ENCODE assay signal across 21 mouse cellular contexts in the genomic region with DNA sequence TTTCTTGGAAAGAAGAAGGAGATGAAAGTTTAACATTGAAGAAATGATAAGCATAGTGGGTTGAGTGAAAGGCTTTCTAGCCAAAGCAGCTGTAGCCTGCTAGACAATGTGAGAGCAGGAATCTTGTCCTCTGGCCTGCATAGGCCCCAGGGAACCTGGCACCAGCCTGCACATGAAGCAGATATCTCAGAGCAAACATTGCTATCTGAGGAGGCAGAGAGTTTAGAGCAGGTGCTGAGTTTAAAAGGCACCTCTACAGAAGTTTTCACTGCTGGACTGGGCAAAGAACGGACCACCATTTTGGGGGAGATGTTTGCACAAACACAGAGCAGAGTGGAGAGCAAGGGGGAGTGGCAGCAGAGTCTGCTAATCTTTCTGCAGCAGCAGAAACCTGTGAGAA.
DNase-seq lines count a peak whose midpoint lies in the region; ATAC-seq and TF ChIP-seq lines count a peak whose summit lies in the region.
"Had no signal": no experiment of that assay in that cellular context is flagged by ENCODE, and none has a peak within 500 bp of the region (broad histone marks: within the 10 kb centered on the region; RNA-seq: fewer than 3 reads in every experiment).

No protein-coding gene starts in this region.

- no peaks in the 10 kb centered on the region for H3K79me2 ChIP-seq in MEL (ENCODE audit: control insufficient read depth, insufficient read depth, low read length, poor library complexity)

- H3K9ac ChIP-seq in MEL (ENCODE audit: control insufficient read depth, low read depth, low read length, poor library complexity, severe bottlenecking), result no peak overlapping the region
- no peak overlapping the region for H3K9ac ChIP-seq in intestine, embryonic 16.5 days (ENCODE audit: low read depth, low read length)
- no peak overlapping the region for H3K9ac ChIP-seq in stomach, embryonic 15.5 days
- H3K9ac ChIP-seq in stomach, postnatal 0 days (ENCODE audit: low read length), result no peak overlapping the region
- H3K9ac ChIP-seq in heart, embryonic 12.5 days, result no peak overlapping the region
- no peak overlapping the region for H3K9ac ChIP-seq in forebrain, embryonic 14.5 days (ENCODE audit: low read length)
- H3K9ac ChIP-seq: embryonic facial prominence, embryonic 12.5 days; forebrain, embryonic 13.5 days had no signal

- no peak for TF ChIP-seq RAD21 in MEL (IDR thresholded peaks at IDR 0.05; ENCODE audit: low read depth, low read length)

- no peak overlapping the region for H3K27ac ChIP-seq in MEL (ENCODE audit: control insufficient read depth, low read depth, low read length)
- H3K27ac ChIP-seq in intestine, embryonic 16.5 days (ENCODE audit: low read length), result no peak overlapping the region
- no peak overlapping the region for H3K27ac ChIP-seq in stomach, embryonic 15.5 days
- no peak overlapping the region for H3K27ac ChIP-seq in stomach, postnatal 0 days (replicated peaks)
- no peak overlapping the region for H3K27ac ChIP-seq in heart, embryonic 12.5 days (ENCODE audit: poor library complexity, severe bottlenecking)
- no peak overlapping the region for H3K27ac ChIP-seq in forebrain, embryonic 14.5 days (ENCODE audit: low read depth, low read length)
- no peak overlapping the region for H3K27ac ChIP-seq in gastrocnemius, adult 2 months
- H3K27ac ChIP-seq: embryonic facial prominence, embryonic 10.5 days; embryonic facial prominence, embryonic 12.5 days; forebrain, embryonic 13.5 days had no signal

- H3K36me3 ChIP-seq in MEL (ENCODE audit: control insufficient read depth in 1 of 2, insufficient read depth in 2 of 2, low read length in 2 of 2), result no peaks in the 10 kb centered on the region
- no peaks in the 10 kb centered on the region for H3K36me3 ChIP-seq in intestine, embryonic 16.5 days (ENCODE audit: control insufficient read depth, insufficient read depth, low read length)
- no peaks in the 10 kb centered on the region for H3K36me3 ChIP-seq in stomach, embryonic 15.5 days
- no peaks in the 10 kb centered on the region for H3K36me3 ChIP-seq in stomach, postnatal 0 days (ENCODE audit: control insufficient read depth, insufficient read depth, low read length)
- H3K36me3 ChIP-seq in heart, embryonic 12.5 days, result no peaks in the 10 kb centered on the region
- no peaks in the 10 kb centered on the region for H3K36me3 ChIP-seq in forebrain, embryonic 14.5 days (ENCODE audit: control insufficient read depth, insufficient read depth, low read length)
- H3K36me3 ChIP-seq: embryonic facial prominence, embryonic 10.5 days; embryonic facial prominence, embryonic 12.5 days had no signal

- TF ChIP-seq POLR2A in MEL (IDR thresholded peaks at IDR 0.05; ENCODE audit: control insufficient read depth in 1 of 2, insufficient read depth in 1 of 2, low read depth in 1 of 2, low read length in 2 of 2, poor library complexity in 1 of 2), result no peak

- TF ChIP-seq EP300 in MEL (IDR thresholded peaks at IDR 0.05; ENCODE audit: low read depth in 1 of 2, low read length in 2 of 2), result no peak
- TF ChIP-seq EP300 in stomach, postnatal 0 days (optimal IDR thresholded peaks at IDR 0.05), result no peak

- no peaks in the 10 kb centered on the region for H3K4me1 ChIP-seq in MEL (ENCODE audit: control insufficient read depth in 1 of 2, insufficient read depth in 2 of 2, low read length in 2 of 2)
- no peaks in the 10 kb centered on the region for H3K4me1 ChIP-seq in intestine, embryonic 16.5 days (ENCODE audit: control insufficient read depth, insufficient read depth, low read length)
- no peaks in the 10 kb centered on the region for H3K4me1 ChIP-seq in stomach, embryonic 15.5 days
- no peaks in the 10 kb centered on the region for H3K4me1 ChIP-seq in stomach, postnatal 0 days (replicated peaks; ENCODE audit: control insufficient read depth, insufficient read depth)
- H3K4me1 ChIP-seq in heart, embryonic 12.5 days (replicated peaks), result no peaks in the 10 kb centered on the region
- H3K4me1 ChIP-seq in forebrain, embryonic 14.5 days (ENCODE audit: control insufficient read depth, insufficient read depth, low read length), result no peaks in the 10 kb centered on the region
- H3K4me1 ChIP-seq: embryonic facial prominence, embryonic 10.5 days; embryonic facial prominence, embryonic 12.5 days; forebrain, embryonic 13.5 days had no signal

- H3K27me3 ChIP-seq in MEL (ENCODE audit: control insufficient read depth in 1 of 2, insufficient read depth in 2 of 2, low read length in 2 of 2), result no peaks in the 10 kb centered on the region
- no peaks in the 10 kb centered on the region for H3K27me3 ChIP-seq in intestine, embryonic 16.5 days (replicated peaks; ENCODE audit: control insufficient read depth, insufficient read depth, low read length)
- no peaks in the 10 kb centered on the region for H3K27me3 ChIP-seq in stomach, embryonic 15.5 days (replicated peaks)
- H3K27me3 ChIP-seq in stomach, postnatal 0 days (ENCODE audit: control insufficient read depth, insufficient read depth, low read length), result no peaks in the 10 kb centered on the region
- no peaks in the 10 kb centered on the region for H3K27me3 ChIP-seq in heart, embryonic 12.5 days (replicated peaks)
- H3K27me3 ChIP-seq in forebrain, embryonic 14.5 days (replicated peaks; ENCODE audit: control insufficient read depth, insufficient read depth, low read length), result no peaks in the 10 kb centered on the region
- H3K27me3 ChIP-seq: embryonic facial prominence, embryonic 12.5 days; forebrain, embryonic 13.5 days; Patski had no signal

- ATAC-seq in intestine, embryonic 16.5 days, result peak; percentile 65
- peak; percentile 91 for ATAC-seq in stomach, embryonic 15.5 days (ENCODE audit: insufficient read depth, low FRiP score, low read depth)
- peak; percentile 93 for ATAC-seq in stomach, postnatal 0 days (ENCODE audit: low FRiP score, low TSS enrichment)
- no peak for ATAC-seq in heart, embryonic 12.5 days (ENCODE audit: insufficient number of reproducible peaks, low FRiP score)
- ATAC-seq in forebrain, embryonic 14.5 days, result no peak
- ATAC-seq: activated CD4-positive, CD25-positive, alpha-beta regulatory T cell, adult 4 months; forebrain, embryonic 13.5 days; forebrain, embryonic 16.5 days; Patski had no signal

- 50% methylated on average over 1 of the region's 1 CpGs for WGBS in intestine, embryonic 16.5 days
- 63% methylated on average over 1 of the region's 1 CpGs for WGBS in stomach, embryonic 15.5 days
- 33% methylated on average over 1 of the region's 1 CpGs for WGBS in stomach, postnatal 0 days
- WGBS in heart, embryonic 12.5 days, result 50% methylated on average over 1 of the region's 1 CpGs
- 63% methylated on average over 1 of the region's 1 CpGs for WGBS in forebrain, embryonic 14.5 days

- no peak overlapping the region for H3K4me3 ChIP-seq in MEL (ENCODE audit: control insufficient read depth in 1 of 2, insufficient read depth in 1 of 2, low read depth in 2 of 2, low read length in 2 of 2)
- H3K4me3 ChIP-seq in intestine, embryonic 16.5 days (ENCODE audit: low read length), result no peak overlapping the region
- H3K4me3 ChIP-seq in stomach, embryonic 15.5 days (replicated peaks), result no peak overlapping the region
- H3K4me3 ChIP-seq in stomach, postnatal 0 days (ENCODE audit: low read depth, low read length), result no peak overlapping the region
- no peak overlapping the region for H3K4me3 ChIP-seq in heart, embryonic 12.5 days
- H3K4me3 ChIP-seq in forebrain, embryonic 14.5 days (ENCODE audit: low read depth, low read length), result no peak overlapping the region
- no peak overlapping the region for H3K4me3 ChIP-seq in gastrocnemius, adult 2 months
- H3K4me3 ChIP-seq: embryonic facial prominence, embryonic 10.5 days; embryonic facial prominence, embryonic 12.5 days; forebrain, embryonic 13.5 days had no signal

- H3K4me2 ChIP-seq in intestine, embryonic 16.5 days (ENCODE audit: low read depth, low read length), result no peak overlapping the region
- no peak overlapping the region for H3K4me2 ChIP-seq in stomach, embryonic 15.5 days
- H3K4me2 ChIP-seq in stomach, postnatal 0 days (replicated peaks; ENCODE audit: low read depth), result no peak overlapping the region
- no peak overlapping the region for H3K4me2 ChIP-seq in heart, embryonic 12.5 days
- H3K4me2 ChIP-seq in forebrain, embryonic 14.5 days (ENCODE audit: low read length), result no peak overlapping the region
- H3K4me2 ChIP-seq: embryonic facial prominence, embryonic 12.5 days; forebrain, embryonic 13.5 days had no signal

- intact Hi-C loops in gastrocnemius, adult 2 months (cut with DNase I), result no loop called here

- no peaks in the 10 kb centered on the region for H3K9me3 ChIP-seq in MEL (replicated peaks; ENCODE audit: insufficient read depth, low read length)
- no peaks in the 10 kb centered on the region for H3K9me3 ChIP-seq in intestine, embryonic 16.5 days (ENCODE audit: control insufficient read depth, low read length)
- no peaks in the 10 kb centered on the region for H3K9me3 ChIP-seq in stomach, embryonic 15.5 days
- no peaks in the 10 kb centered on the region for H3K9me3 ChIP-seq in stomach, postnatal 0 days (ENCODE audit: control insufficient read depth, low read length)
- no peaks in the 10 kb centered on the region for H3K9me3 ChIP-seq in heart, embryonic 12.5 days (replicated peaks)
- no peaks in the 10 kb centered on the region for H3K9me3 ChIP-seq in forebrain, embryonic 14.5 days (replicated peaks; ENCODE audit: control insufficient read depth, low read length)
- H3K9me3 ChIP-seq: embryonic facial prominence, embryonic 12.5 days; forebrain, embryonic 13.5 days had no signal

- no peak for TF ChIP-seq CTCF in MEL (IDR thresholded peaks at IDR 0.05 in 2 of 3, conservative IDR thresholded peaks at IDR 0.05 in 1 of 3; ENCODE audit: control insufficient read depth in 1 of 3, insufficient read depth in 1 of 3, low read depth in 2 of 3, low read length in 3 of 3, poor library complexity in 1 of 3, severe bottlenecking in 1 of 3)
- TF ChIP-seq CTCF in stomach, postnatal 0 days (IDR thresholded peaks at IDR 0.05; ENCODE audit: low read depth), result no peak
- TF ChIP-seq CTCF in gastrocnemius, adult 2 months (IDR thresholded peaks at IDR 0.05), result no peak

- peak; percentile 9 for DNase-seq in MEL (ENCODE audit: low read depth, low spot score)
- peak; percentile 36 for DNase-seq in stomach, postnatal 0 days (ENCODE audit: low spot score)
- no peak for DNase-seq in forebrain, embryonic 14.5 days (ENCODE audit: low spot score)
- DNase-seq in gastrocnemius, adult 2 months, result no peak
- DNase-seq: adrenal gland, adult 8-10 months; adrenal gland, postnatal 14 days; adrenal gland, postnatal 36 days; cerebellum, adult 11-12 months; cerebellum, adult 2 months; cerebellum, adult 9-10 months; cerebellum, postnatal 10 days; cerebellum, postnatal 25 days had no signal

TF ChIP-seq in MEL, 35 proteins besides CTCF, POLR2A, EP300 and RAD21 (continues in another document):
- no peak for TF ChIP-seq UBTF (IDR thresholded peaks at IDR 0.05; ENCODE audit: borderline replicate concordance, insufficient read depth, low read depth, low read length)
- no peak for TF ChIP-seq USF1 (IDR thresholded peaks at IDR 0.05; ENCODE audit: low read depth, low read length)
- no peak for TF ChIP-seq NELFE (IDR thresholded peaks at IDR 0.05; ENCODE audit: low read depth, low read length)
- TF ChIP-seq MYC (IDR thresholded peaks at IDR 0.05; ENCODE audit: low read depth, low read length), result no peak
- TF ChIP-seq ELF1 (IDR thresholded peaks at IDR 0.05; ENCODE audit: low read depth, low read length), result no peak
- no peak for TF ChIP-seq ZC3H11A (IDR thresholded peaks at IDR 0.05; ENCODE audit: low read depth, low read length)
- TF ChIP-seq MYB (IDR thresholded peaks at IDR 0.05; ENCODE audit: low read depth, low read length), result no peak

Comparison
In these comparisons a context has a peak if more than half of its experiments do, and no peak if none do; other contexts are left out.
1. DNase-seq: peak in MEL (single experiment) and stomach, postnatal 0 days (single experiment); none in forebrain, embryonic 14.5 days (single experiment) and gastrocnemius, adult 2 months (single experiment).
2. ATAC-seq: peak in intestine, embryonic 16.5 days (single experiment), stomach, embryonic 15.5 days (single experiment) and stomach, postnatal 0 days (single experiment); none in heart, embryonic 12.5 days (single experiment) and forebrain, embryonic 14.5 days (single experiment).